Mouse (Mus musculus): ENCODE data around the gene Ckmt1. TPM values are rescaled to one million over a fixed set of nuclear protein-coding genes. Genes with fewer than 3 reads are reported as not detected.
A peak's percentile ranks its signal among the peaks of the same experiment; 100 is the strongest.

The Ckmt1 gene
- polyA plus RNA-seq, 1 experiment from 2014 or later: 1,240 TPM

DNA sequence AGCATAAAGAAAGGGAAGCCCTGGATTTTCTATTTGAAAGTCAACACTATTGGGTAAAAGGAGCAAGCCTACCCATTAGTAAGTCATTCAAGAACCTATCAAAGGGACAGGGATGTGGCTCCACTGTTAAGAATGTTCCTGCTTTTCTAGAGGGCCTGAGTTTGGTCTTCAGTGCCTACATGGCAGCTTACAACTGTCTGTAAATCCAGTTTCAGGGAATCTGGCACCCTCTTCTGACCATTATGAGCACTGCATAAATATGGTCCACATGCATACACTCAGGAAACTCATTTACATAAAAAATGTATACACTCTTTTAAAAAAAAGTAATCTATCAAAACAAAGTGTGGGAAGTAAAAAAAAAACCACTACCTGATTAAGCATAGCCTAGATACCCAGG, 18.5 kb upstream of the Ckmt1 start:
- Histone ChIP-seq H3K4me3 (ENCODE audit: low read depth, low read length) (no peak overlapping the region), H3K9ac (ENCODE audit: low read depth, low read length) (no peak overlapping the region), H3K4me1 (replicated peaks; ENCODE audit: control insufficient read depth, insufficient read depth, low read length) (no peaks in the 10 kb centered on the region), H3K27me3 (replicated peaks; ENCODE audit: control insufficient read depth, insufficient read depth, low read length) (no peaks in the 10 kb centered on the region), H3K9me3 (ENCODE audit: control insufficient read depth) (no peaks in the 10 kb centered on the region), H3K4me2 (replicated peaks; ENCODE audit: low read depth) (no peak overlapping the region), H3K36me3 (ENCODE audit: control insufficient read depth, insufficient read depth) (peaks cover 48% of the 10 kb centered on the region), H3K27ac (ENCODE audit: low read depth, low read length) (no peak overlapping the region)
- TF ChIP-seq CTCF (IDR thresholded peaks at IDR 0.05; ENCODE audit: low read depth): peak; percentile 55
- no peak for ATAC-seq

DNA sequence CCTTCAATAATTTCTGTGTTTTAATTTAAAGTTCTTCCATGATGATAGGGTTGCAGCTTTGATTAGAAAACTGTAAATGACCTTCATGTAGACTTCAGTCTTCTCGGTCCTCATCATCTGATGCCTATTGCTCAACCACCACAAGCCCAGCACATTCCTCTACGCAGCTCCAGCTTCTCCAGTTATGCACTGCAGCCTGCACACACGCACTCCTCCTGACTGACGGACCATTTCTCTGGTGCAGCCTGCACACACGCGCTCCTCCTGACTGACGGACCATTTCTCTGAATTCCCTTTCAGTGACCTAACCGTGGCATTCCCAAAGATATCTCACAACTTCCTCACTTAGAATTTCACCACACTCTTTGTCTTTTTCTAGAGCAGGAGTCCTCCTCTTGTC, 4.4 kb upstream of the Ckmt1 start:
- TF ChIP-seq CTCF (IDR thresholded peaks at IDR 0.05; ENCODE audit: low read depth): no peak
- H3K9ac ChIP-seq (ENCODE audit: low read depth, low read length): no peak overlapping the region
- peaks cover 16% of the 10 kb centered on the region; the same call in 1 of the 2 replicates for H3K36me3 ChIP-seq (ENCODE audit: control insufficient read depth, insufficient read depth)
- no peak overlapping the region for H3K4me3 ChIP-seq (ENCODE audit: low read depth, low read length)
- H3K4me1 ChIP-seq (replicated peaks; ENCODE audit: control insufficient read depth, insufficient read depth, low read length): peaks cover 5% of the 10 kb centered on the region; the same call in 1 of the 2 replicates
- H3K4me2 ChIP-seq (replicated peaks; ENCODE audit: low read depth): peak overlapping the region; percentile 94; the same call in 1 of the 2 replicates
- ATAC-seq: no peak
- no peaks in the 10 kb centered on the region for H3K27me3 ChIP-seq (replicated peaks; ENCODE audit: control insufficient read depth, insufficient read depth, low read length)
- WGBS: 45% methylated on average over 8 of the region's 8 CpGs
- H3K9me3 ChIP-seq (ENCODE audit: control insufficient read depth): no peaks in the 10 kb centered on the region
- no peak overlapping the region for H3K27ac ChIP-seq (ENCODE audit: low read depth, low read length)

DNA sequence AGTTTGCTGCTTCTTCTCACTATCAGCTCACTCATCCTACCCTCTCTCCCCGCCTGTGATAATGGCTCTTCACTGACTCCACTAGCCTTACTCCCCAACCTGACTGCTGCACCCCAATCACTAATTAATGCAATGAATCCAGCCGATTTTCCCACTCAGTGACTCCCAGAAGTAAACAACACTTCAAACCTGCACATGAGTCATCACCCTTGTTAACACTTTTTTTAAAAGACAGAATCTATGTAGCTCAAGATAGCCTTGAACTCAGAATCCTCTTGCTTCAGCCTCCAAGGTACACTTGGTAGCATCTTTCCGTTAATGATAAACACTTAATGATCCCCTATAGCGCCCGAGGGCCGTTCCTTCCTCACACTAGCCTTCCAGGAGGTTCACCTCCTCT, 3.1 kb upstream of the Ckmt1 start:
- H3K27me3 ChIP-seq (replicated peaks; ENCODE audit: control insufficient read depth, insufficient read depth, low read length): no peaks in the 10 kb centered on the region
- peak overlapping the region; percentile 77 for H3K4me3 ChIP-seq (ENCODE audit: low read depth, low read length)
- H3K9ac ChIP-seq (ENCODE audit: low read depth, low read length): peak overlapping the region; percentile 48
- H3K4me1 ChIP-seq (replicated peaks; ENCODE audit: control insufficient read depth, insufficient read depth, low read length): peaks cover 5% of the 10 kb centered on the region; the same call in 1 of the 2 replicates
- no peaks in the 10 kb centered on the region for H3K9me3 ChIP-seq (ENCODE audit: control insufficient read depth)
- peak overlapping the region; percentile 94 for H3K4me2 ChIP-seq (replicated peaks; ENCODE audit: low read depth)
- no peak for TF ChIP-seq CTCF (IDR thresholded peaks at IDR 0.05; ENCODE audit: low read depth)
- H3K27ac ChIP-seq (ENCODE audit: low read depth, low read length): peak overlapping the region; percentile 42; the same call in 1 of the 2 replicates
- peaks cover 12% of the 10 kb centered on the region; the same call in 1 of the 2 replicates for H3K36me3 ChIP-seq (ENCODE audit: control insufficient read depth, insufficient read depth)
- no peak for ATAC-seq
- WGBS: 2% methylated on average over 6 of the region's 6 CpGs

GRCm38 (mm10) chr2:121354820-121355592, 2.5 kb upstream of the Ckmt1 start, which contains the start of gene Ppip5k1:
Gene Ppip5k1 (minus strand): TSS chr2:121355396.
- no peaks in the 10 kb centered on the region for H3K9me3 ChIP-seq (ENCODE audit: control insufficient read depth)
- peak; percentile 81 for ATAC-seq
- peak within 1 kb of the TSS; percentile 77 for H3K4me3 ChIP-seq (ENCODE audit: low read depth, low read length)
- WGBS: 1% methylated on average over 57 of the region's 58 CpGs
- H3K9ac ChIP-seq (ENCODE audit: low read depth, low read length): peak within 1 kb of the TSS; percentile 48
- no peaks in the 10 kb centered on the region for H3K27me3 ChIP-seq (replicated peaks; ENCODE audit: control insufficient read depth, insufficient read depth, low read length)
- H3K36me3 ChIP-seq (ENCODE audit: control insufficient read depth, insufficient read depth): peaks cover 6% of the 10 kb centered on the region; the same call in 1 of the 2 replicates
- peak within 1 kb of the TSS; percentile 94 for H3K4me2 ChIP-seq (replicated peaks; ENCODE audit: low read depth)
- H3K27ac ChIP-seq (ENCODE audit: low read depth, low read length): peak within 1 kb of the TSS; percentile 42; the same call in 1 of the 2 replicates
- TF ChIP-seq CTCF (IDR thresholded peaks at IDR 0.05; ENCODE audit: low read depth): peak; percentile 97
- H3K4me1 ChIP-seq (replicated peaks; ENCODE audit: control insufficient read depth, insufficient read depth, low read length): peaks cover 5% of the 10 kb centered on the region; the same call in 1 of the 2 replicates

DNA sequence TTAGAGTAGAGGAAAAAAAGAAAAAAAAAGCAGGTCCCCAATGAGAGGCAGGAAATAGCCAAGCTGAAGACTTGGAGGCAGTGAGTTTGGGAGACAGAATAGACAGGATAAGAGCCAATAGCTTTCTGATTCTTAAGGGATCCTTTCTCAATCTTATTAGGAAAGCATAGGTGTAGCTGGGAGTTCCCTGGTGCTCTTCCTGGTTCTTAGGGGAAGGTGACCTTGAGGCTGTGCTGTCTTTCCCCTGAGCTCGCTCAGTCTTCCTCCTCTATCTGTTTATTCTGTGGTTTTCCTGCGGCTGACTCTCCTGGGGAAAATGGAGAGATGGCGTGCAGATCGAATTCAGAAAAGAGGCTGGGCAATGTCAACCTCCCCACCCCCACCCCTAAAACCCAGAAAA, 447 bp downstream of the Ckmt1 start:
- peak overlapping the region; percentile 80 for H3K4me2 ChIP-seq (replicated peaks; ENCODE audit: low read depth)
- peaks cover 6% of the 10 kb centered on the region; the same call in 1 of the 2 replicates for H3K36me3 ChIP-seq (ENCODE audit: control insufficient read depth, insufficient read depth)
- H3K9ac ChIP-seq (ENCODE audit: low read depth, low read length): peak overlapping the region; percentile 50
- H3K4me3 ChIP-seq (ENCODE audit: low read depth, low read length): peak overlapping the region; percentile 51
- ATAC-seq: peak; percentile 48
- H3K27ac ChIP-seq (ENCODE audit: low read depth, low read length): peak overlapping the region; percentile 93
- peaks cover 5% of the 10 kb centered on the region; the same call in 1 of the 2 replicates for H3K4me1 ChIP-seq (replicated peaks; ENCODE audit: control insufficient read depth, insufficient read depth, low read length)
- 0% methylated on average over 4 of the region's 4 CpGs for WGBS
- H3K27me3 ChIP-seq (replicated peaks; ENCODE audit: control insufficient read depth, insufficient read depth, low read length): no peaks in the 10 kb centered on the region
- H3K9me3 ChIP-seq (ENCODE audit: control insufficient read depth): no peaks in the 10 kb centered on the region
- TF ChIP-seq CTCF (IDR thresholded peaks at IDR 0.05; ENCODE audit: low read depth): no peak

- Histone ChIP-seq H3K36me3 (ENCODE audit: control insufficient read depth, insufficient read depth) (peaks cover 6% of the 10 kb centered on the region; the same call in 1 of the 2 replicates), H3K27me3 (replicated peaks; ENCODE audit: control insufficient read depth, insufficient read depth, low read length) (no peaks in the 10 kb centered on the region), H3K27ac (ENCODE audit: low read depth, low read length) (peak overlapping the region; percentile 93), H3K4me1 (replicated peaks; ENCODE audit: control insufficient read depth, insufficient read depth, low read length) (peaks cover 5% of the 10 kb centered on the region; the same call in 1 of the 2 replicates), H3K9me3 (ENCODE audit: control insufficient read depth) (no peaks in the 10 kb centered on the region), H3K4me2 (replicated peaks; ENCODE audit: low read depth) (peak overlapping the region; percentile 80), H3K9ac (ENCODE audit: low read depth, low read length) (peak overlapping the region; percentile 50), H3K4me3 (ENCODE audit: low read depth, low read length) (peak overlapping the region; percentile 51)
- TF ChIP-seq CTCF (IDR thresholded peaks at IDR 0.05; ENCODE audit: low read depth): no peak
- peak; percentile 82 for ATAC-seq
- WGBS: under 1% methylated on average over 16 of the region's 16 CpGs
Measured at GRCm38 (mm10) chr2:121358381-121358780, 867 bp downstream of the Ckmt1 start.

Measured in intestine, postnatal 0 days (tissue).